Mouse (Mus musculus) C2C12 (cell line): ENCODE results near the gene Foxp1.

Experiments used
- CTCF ChIP-seq: IDR thresholded peaks from one replicate; pipeline ENCODE4 v1.5.1; 2011; ENCODE audit not compliant: control insufficient read depth, insufficient read depth, insufficient read length
- FOSL1 ChIP-seq: IDR thresholded peaks from one replicate; pipeline ENCODE4 v1.8.0; 2011; ENCODE audit warnings: mild to moderate bottlenecking, low read length; ENCODE audit not compliant: poor library complexity, insufficient read depth, severe bottlenecking
- MAX ChIP-seq: IDR thresholded peaks from one replicate; pipeline ENCODE4 v1.6.1; 2011; ENCODE audit warnings: mild to moderate bottlenecking, control low read depth
- MYOD1 ChIP-seq: IDR thresholded peaks from one replicate; pipeline ENCODE4 v1.6.1; 2011; ENCODE audit warnings: low read depth; ENCODE audit not compliant: control insufficient read depth, insufficient read length
- MYOG ChIP-seq: IDR thresholded peaks from one replicate; pipeline ENCODE4 v1.6.1; 2011; ENCODE audit not compliant: control insufficient read depth, insufficient read length; ENCODE audit errors: extremely low read depth
- USF1 ChIP-seq: IDR thresholded peaks from one replicate; pipeline ENCODE4 v1.6.1; 2011; ENCODE audit warnings: low read depth, mild to moderate bottlenecking, control low read depth, moderate library complexity

DNA sequence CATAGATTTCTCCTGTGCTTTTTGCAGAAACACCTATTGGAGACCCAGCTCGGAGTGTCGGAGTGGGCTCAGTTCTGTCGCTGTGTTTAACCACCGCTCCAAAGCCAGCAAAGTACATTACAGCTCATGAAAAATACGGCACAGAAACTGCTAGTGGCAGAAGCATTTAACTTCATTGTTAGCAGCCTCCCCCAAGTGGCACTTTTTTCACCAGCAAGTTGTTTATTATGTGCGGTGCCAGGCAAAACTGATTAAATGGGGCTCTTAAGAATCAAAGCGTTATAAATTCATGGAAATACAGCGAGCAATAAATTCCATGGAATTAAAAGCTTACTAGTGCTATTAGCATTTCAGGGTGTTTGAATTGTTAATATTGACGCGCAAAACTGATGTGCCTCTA lies 289.1 kb downstream of the Foxp1 start:
- TF ChIP-seq CTCF (no peak), MYOD1 (no peak), MAX (no peak), MYOG (no peak), USF1 (no peak), FOSL1 (no peak)
